ENCODE assay signal across 16 mouse cellular contexts in the genomic region with DNA sequence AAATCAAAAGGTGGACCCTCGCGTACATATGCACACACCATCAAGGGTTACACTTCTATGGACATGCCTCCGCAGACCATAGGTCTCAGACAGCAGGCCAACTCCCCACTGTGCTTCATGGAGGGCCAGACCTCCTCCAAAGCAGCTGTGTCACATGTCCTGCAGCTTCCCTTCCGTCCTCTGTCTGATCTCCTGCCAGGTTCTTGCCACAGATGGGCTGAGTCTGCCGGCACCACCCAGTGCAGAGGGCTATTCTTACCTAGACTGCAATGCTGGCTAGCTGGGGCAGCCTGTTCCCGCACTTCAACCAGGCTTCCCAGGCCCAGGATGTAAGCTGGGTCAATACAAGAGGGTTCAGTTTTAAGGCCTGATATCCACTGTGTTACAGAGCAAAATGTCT.
DNase-seq lines count a peak whose midpoint lies in the region; ATAC-seq and TF ChIP-seq lines count a peak whose summit lies in the region.
"Had no signal": no experiment of that assay in that cellular context is flagged by ENCODE, and none has a peak within 500 bp of the region (broad histone marks: within the 10 kb centered on the region; RNA-seq: fewer than 3 reads in every experiment).

No protein-coding gene starts in this region.

- no peak overlapping the region for H3K27ac ChIP-seq in gastrocnemius, adult 2 months
- no peak overlapping the region for H3K27ac ChIP-seq in limb, embryonic 13.5 days
- no peak overlapping the region for H3K27ac ChIP-seq in limb, embryonic 10.5 days
- H3K27ac ChIP-seq in cortical plate, adult 2 months (ENCODE audit: insufficient read depth, low read length): peak overlapping the region; percentile 82
- H3K27ac ChIP-seq: hindbrain, embryonic 13.5 days; liver, embryonic 13.5 days; midbrain, embryonic 12.5 days had no signal

- no peak for TF ChIP-seq POLR2A in cortical plate, adult 2 months (IDR thresholded peaks at IDR 0.05; ENCODE audit: extremely low read depth, insufficient read depth, low read length)

- WGBS in limb, embryonic 13.5 days: 79% methylated on average over 6 of the region's 6 CpGs
- 84% methylated on average over 6 of the region's 6 CpGs for WGBS in limb, embryonic 10.5 days

- H3K9ac ChIP-seq in limb, embryonic 13.5 days: 0 out of 2 replicates have a peak overlapping the region, but pooled peaks have one; percentile 19
- H3K9ac ChIP-seq: hindbrain, embryonic 13.5 days; liver, embryonic 13.5 days; midbrain, embryonic 12.5 days had no signal

- DNase-seq in gastrocnemius, adult 2 months: peak; percentile 35
- no peak for DNase-seq in gastrocnemius, postnatal 36 days
- no peak for DNase-seq in limb, embryonic 10.5 days (ENCODE audit: low spot score)
- DNase-seq in NIH3T3 (ENCODE audit: low read depth): peak; percentile 35
- no peak for DNase-seq in kidney, adult 11 months
- DNase-seq: gastrocnemius, postnatal 10 days; kidney, adult 8-10 months; liver, embryonic 13.5 days; retina, postnatal 1 day had no signal

- H3K4me3 ChIP-seq in gastrocnemius, adult 2 months: no peak overlapping the region
- no peak overlapping the region for H3K4me3 ChIP-seq in limb, embryonic 13.5 days
- no peak overlapping the region for H3K4me3 ChIP-seq in limb, embryonic 10.5 days
- no peak overlapping the region for H3K4me3 ChIP-seq in cortical plate, adult 2 months (ENCODE audit: insufficient read depth, low read length)
- H3K4me3 ChIP-seq: hindbrain, embryonic 13.5 days; liver, embryonic 13.5 days; midbrain, embryonic 12.5 days had no signal

- no peak for ATAC-seq in limb, embryonic 13.5 days (ENCODE audit: low FRiP score, low read depth)
- no peak for ATAC-seq in erythroid progenitor cell, adult 5-6 weeks (replicated peaks; ENCODE audit: low FRiP score, poor library complexity, severe bottlenecking)
- ATAC-seq: forebrain, embryonic 14.5 days had no signal

- intact Hi-C loops in gastrocnemius, adult 2 months (cut with DNase I): no loop called here
- intact Hi-C loops in gastrocnemius, postnatal 36 days (cut with DNase I): no loop called here

- no peaks in the 10 kb centered on the region for H3K27me3 ChIP-seq in limb, embryonic 13.5 days
- H3K27me3 ChIP-seq in limb, embryonic 10.5 days (ENCODE audit: low read depth, poor library complexity, severe bottlenecking): no peaks in the 10 kb centered on the region
- H3K27me3 ChIP-seq: hindbrain, embryonic 13.5 days; liver, embryonic 13.5 days; midbrain, embryonic 12.5 days; Patski had no signal

- TF ChIP-seq CTCF in gastrocnemius, adult 2 months (IDR thresholded peaks at IDR 0.05): no peak
- TF ChIP-seq CTCF in cortical plate, adult 2 months (IDR thresholded peaks at IDR 0.05; ENCODE audit: extremely low read depth, insufficient read depth, low read length): no peak

- no peak overlapping the region for H3K4me2 ChIP-seq in limb, embryonic 13.5 days (replicated peaks)
- H3K4me2 ChIP-seq: hindbrain, embryonic 13.5 days; liver, embryonic 13.5 days; midbrain, embryonic 12.5 days had no signal

- H3K4me1 ChIP-seq in limb, embryonic 13.5 days: no peaks in the 10 kb centered on the region
- H3K4me1 ChIP-seq in limb, embryonic 10.5 days: no peaks in the 10 kb centered on the region
- peaks cover 19% of the 10 kb centered on the region for H3K4me1 ChIP-seq in cortical plate, adult 2 months (ENCODE audit: control insufficient read depth, insufficient read depth, low read length)
- H3K4me1 ChIP-seq: liver, embryonic 13.5 days; midbrain, embryonic 12.5 days had no signal

- no peaks in the 10 kb centered on the region for H3K9me3 ChIP-seq in limb, embryonic 13.5 days
- no peaks in the 10 kb centered on the region for H3K9me3 ChIP-seq in limb, embryonic 10.5 days (replicated peaks)
- H3K9me3 ChIP-seq: hindbrain, embryonic 13.5 days; liver, embryonic 13.5 days; midbrain, embryonic 12.5 days had no signal

- no peaks in the 10 kb centered on the region for H3K36me3 ChIP-seq in limb, embryonic 13.5 days
- no peaks in the 10 kb centered on the region for H3K36me3 ChIP-seq in limb, embryonic 10.5 days
- H3K36me3 ChIP-seq: liver, embryonic 13.5 days; midbrain, embryonic 12.5 days had no signal

Comparison
In these comparisons a context has a peak if more than half of its experiments do, and no peak if none do; other contexts are left out.
1. DNase-seq: peak in gastrocnemius, adult 2 months (single experiment) and NIH3T3 (single experiment); none in gastrocnemius, postnatal 36 days (0 of 2), limb, embryonic 10.5 days (single experiment) and kidney, adult 11 months (single experiment).